Mouse (Mus musculus) spleen, adult 2 months (tissue): Measurements from ENCODE around the gene 9330182L06Rik.

ENCODE experiments used
- CTCF ChIP-seq: fragments of 200-500 bp; IDR thresholded peaks from 2 replicates; pipeline ENCODE4 v1.5.1; 2011; ENCODE audit warnings: mild to moderate bottlenecking, inconsistent platforms; ENCODE audit not compliant: insufficient read depth, insufficient read length, insufficient replicate concordance; ENCODE audit errors: extremely low read depth
- POLR2A ChIP-seq: fragments of 200-500 bp; IDR thresholded peaks from 2 replicates; pipeline ENCODE4 v1.6.1; 2011; ENCODE audit warnings: low read depth, low read length, inconsistent platforms

- TF ChIP-seq CTCF: peak; percentile 49; the same call in 1 of the 2 replicates
- TF ChIP-seq POLR2A: no peak
These were observed 161.8 kb downstream of the 9330182L06Rik start for GRCm38 (mm10) chr5:9427581-9428241.
